Mouse (Mus musculus) hindbrain, embryonic 12.5 days (tissue): ENCODE data around the gene Zfp617. TPM values are rescaled to one million over a fixed set of nuclear protein-coding genes. Genes with fewer than 3 reads are reported as not detected.

ENCODE experiments used
- ATAC-seq: fragments of 200-750 bp; cut with Nextera tagmentation; 2 replicates; pipeline ENCODE4 v1.8.0; 2017; ENCODE audit warnings: moderate TSS enrichment; ENCODE audit not compliant: low FRiP score
- H3K27ac ChIP-seq: fragments of 300-500 bp; sonication (generic); 2 replicates; pipeline ENCODE4 v1.5.1; 2016; ENCODE audit warnings: mild to moderate bottlenecking
- H3K27me3 ChIP-seq: fragments of 300-500 bp; sonication (generic); 2 replicates; pipeline ENCODE4 v1.6.1; 2016; ENCODE audit warnings: mild to moderate bottlenecking
- H3K36me3 ChIP-seq: fragments of 300-500 bp; sonication (generic); 2 replicates; pipeline ENCODE4 v1.6.1; 2016; ENCODE audit warnings: mild to moderate bottlenecking
- H3K4me1 ChIP-seq: fragments of 300-500 bp; sonication (generic); 2 replicates; pipeline ENCODE4 v1.6.1; 2016
- H3K4me2 ChIP-seq: fragments of 300-500 bp; sonication (generic); replicated peaks from 2 replicates; pipeline ENCODE4 v1.6.1; 2016; ENCODE audit warnings: mild to moderate bottlenecking
- H3K4me3 ChIP-seq: fragments of 300-500 bp; sonication (generic); 2 replicates; pipeline ENCODE4 v1.5.1; 2016; ENCODE audit warnings: mild to moderate bottlenecking
- H3K9ac ChIP-seq: fragments of 300-500 bp; sonication (generic); 2 replicates; pipeline ENCODE4 v1.6.1; 2016; ENCODE audit warnings: mild to moderate bottlenecking, moderate library complexity
- H3K9me3 ChIP-seq: fragments of 300-500 bp; sonication (generic); replicated peaks from 2 replicates; pipeline ENCODE4 v1.6.1; 2016; ENCODE audit warnings: mild to moderate bottlenecking
- whole genome bisulfite sequencing: fragments of 180-500 bp; shearing (Covaris S2); methylation state at CpG from one replicate; pipeline ENCODE4 v1.1.7; 2016; 5-methylcytosine and 5-hydroxymethylcytosine counted together
- polyA plus RNA-seq: library from polyadenylated mRNA; unstranded; fragments of >200 nt; fragmentation: Nextera tagmentation; extraction: Ambion mirVana; gene quantifications from 2 replicates; pipeline ENCODE4 v1.2.1, GENCODE M21; 2016

Zfp617 gene
- polyA plus RNA-seq, 1 experiment from 2014 or later = 36.3 TPM

- Histone ChIP-seq H3K36me3 (peaks cover 20% of the 10 kb centered on the region), H3K9me3 (no peaks in the 10 kb centered on the region), H3K27ac (no peak overlapping the region), H3K4me3 (no peak overlapping the region), H3K9ac (no peak overlapping the region), H3K4me2 (no peak overlapping the region), H3K4me1 (no peaks in the 10 kb centered on the region), H3K27me3 (no peaks in the 10 kb centered on the region)
- no peak for ATAC-seq
Measured at GRCm38 (mm10) chr8:71960483-71960882, 52.0 kb downstream of the Zfp617 start.

GRCm38 (mm10) chr8:71961796-71962195, 53.4 kb downstream of the Zfp617 start:
- H3K4me2 ChIP-seq = no peak overlapping the region
- H3K4me3 ChIP-seq = no peak overlapping the region
- H3K9me3 ChIP-seq = 0 out of 2 replicates have a peak, but pooled peaks cover under 1% of the 10 kb centered on the region
- H3K9ac ChIP-seq = no peak overlapping the region
- peaks cover 33% of the 10 kb centered on the region for H3K36me3 ChIP-seq
- WGBS = 92% methylated on average over 5 of the region's 5 CpGs
- H3K4me1 ChIP-seq = no peaks in the 10 kb centered on the region
- H3K27me3 ChIP-seq = no peaks in the 10 kb centered on the region
- ATAC-seq = no peak
- H3K27ac ChIP-seq = no peak overlapping the region

- WGBS = 93% methylated on average over 3 of the region's 3 CpGs
- 0 out of 2 replicates have a peak, but pooled peaks cover 5% of the 10 kb centered on the region for H3K9me3 ChIP-seq
- no peak overlapping the region for H3K27ac ChIP-seq
- no peaks in the 10 kb centered on the region for H3K27me3 ChIP-seq
- no peak overlapping the region for H3K9ac ChIP-seq
- H3K36me3 ChIP-seq = peaks cover 55% of the 10 kb centered on the region
- H3K4me1 ChIP-seq = no peaks in the 10 kb centered on the region
- ATAC-seq = no peak
- no peak overlapping the region for H3K4me2 ChIP-seq
- H3K4me3 ChIP-seq = no peak overlapping the region
Measured at GRCm38 (mm10) chr8:71964051-71964450, 55.6 kb downstream of the Zfp617 start.

- Histone ChIP-seq H3K4me2 (no peak overlapping the region), H3K27ac (no peak overlapping the region), H3K9me3 (0 out of 2 replicates have a peak, but pooled peaks cover 5% of the 10 kb centered on the region), H3K4me3 (no peak overlapping the region), H3K9ac (no peak overlapping the region), H3K4me1 (no peaks in the 10 kb centered on the region), H3K27me3 (no peaks in the 10 kb centered on the region), H3K36me3 (peaks cover 60% of the 10 kb centered on the region)
- 97% methylated on average over 2 of the region's 2 CpGs for WGBS
- no peak for ATAC-seq
Measured at GRCm38 (mm10) chr8:71965166-71965565, 56.7 kb downstream of the Zfp617 start.

- no peak overlapping the region for H3K9ac ChIP-seq
- ATAC-seq = no peak
- no peak overlapping the region for H3K4me3 ChIP-seq
- H3K9me3 ChIP-seq = 0 out of 2 replicates have a peak, but pooled peaks cover 5% of the 10 kb centered on the region
- no peak overlapping the region for H3K4me2 ChIP-seq
- peaks cover 59% of the 10 kb centered on the region for H3K36me3 ChIP-seq
- H3K27me3 ChIP-seq = no peaks in the 10 kb centered on the region
- no peaks in the 10 kb centered on the region for H3K4me1 ChIP-seq
- H3K27ac ChIP-seq = no peak overlapping the region
Measured at GRCm38 (mm10) chr8:71966411-71966810, 58.0 kb downstream of the Zfp617 start.

GRCm38 (mm10) chr8:71967261-71967660, 58.8 kb downstream of the Zfp617 start:
- no peak overlapping the region for H3K9ac ChIP-seq
- over 99% methylated on average over 5 of the region's 5 CpGs for WGBS
- 0 out of 2 replicates have a peak, but pooled peaks cover 5% of the 10 kb centered on the region for H3K9me3 ChIP-seq
- H3K4me3 ChIP-seq = no peak overlapping the region
- no peak for ATAC-seq
- no peaks in the 10 kb centered on the region for H3K27me3 ChIP-seq
- H3K27ac ChIP-seq = no peak overlapping the region
- no peak overlapping the region for H3K4me2 ChIP-seq
- no peaks in the 10 kb centered on the region for H3K4me1 ChIP-seq
- H3K36me3 ChIP-seq = peaks cover 55% of the 10 kb centered on the region

GRCm38 (mm10) chr8:71968100-71968499, 59.7 kb downstream of the Zfp617 start:
- no peak for ATAC-seq
- Histone ChIP-seq H3K36me3 (peaks cover 55% of the 10 kb centered on the region), H3K9me3 (0 out of 2 replicates have a peak, but pooled peaks cover 5% of the 10 kb centered on the region), H3K27ac (no peak overlapping the region), H3K9ac (no peak overlapping the region), H3K4me3 (no peak overlapping the region), H3K27me3 (no peaks in the 10 kb centered on the region), H3K4me2 (no peak overlapping the region), H3K4me1 (no peaks in the 10 kb centered on the region)
- whole genome bisulfite sequencing = 91% methylated on average over 6 of the region's 6 CpGs

- 94% methylated on average over 6 of the region's 6 CpGs for WGBS
- Histone ChIP-seq H3K27me3 (no peaks in the 10 kb centered on the region), H3K4me3 (no peak overlapping the region), H3K9ac (no peak overlapping the region), H3K4me1 (no peaks in the 10 kb centered on the region), H3K36me3 (peaks cover 55% of the 10 kb centered on the region), H3K9me3 (0 out of 2 replicates have a peak, but pooled peaks cover 5% of the 10 kb centered on the region), H3K4me2 (no peak overlapping the region), H3K27ac (no peak overlapping the region)
- ATAC-seq = no peak
Measured at GRCm38 (mm10) chr8:71968636-71969035, 60.2 kb downstream of the Zfp617 start.

- no peak overlapping the region for H3K4me2 ChIP-seq
- no peaks in the 10 kb centered on the region for H3K4me1 ChIP-seq
- no peak for ATAC-seq
- H3K9me3 ChIP-seq = 0 out of 2 replicates have a peak, but pooled peaks cover 3% of the 10 kb centered on the region
- no peaks in the 10 kb centered on the region for H3K27me3 ChIP-seq
- peaks cover 30% of the 10 kb centered on the region for H3K36me3 ChIP-seq
- no peak overlapping the region for H3K27ac ChIP-seq
- H3K9ac ChIP-seq = no peak overlapping the region
- WGBS = 86% methylated on average over 1 of the region's 1 CpGs
- H3K4me3 ChIP-seq = no peak overlapping the region
Measured at GRCm38 (mm10) chr8:71971945-71972344, 63.5 kb downstream of the Zfp617 start.

GRCm38 (mm10) chr8:71974211-71974610, 65.8 kb downstream of the Zfp617 start:
- H3K4me1 ChIP-seq = no peaks in the 10 kb centered on the region
- peaks cover 8% of the 10 kb centered on the region for H3K36me3 ChIP-seq
- H3K4me2 ChIP-seq = no peak overlapping the region
- no peak overlapping the region for H3K4me3 ChIP-seq
- H3K9ac ChIP-seq = no peak overlapping the region
- ATAC-seq = no peak
- no peaks in the 10 kb centered on the region for H3K9me3 ChIP-seq
- no peak overlapping the region for H3K27ac ChIP-seq
- WGBS = 69% methylated on average over 3 of the region's 3 CpGs
- H3K27me3 ChIP-seq = no peaks in the 10 kb centered on the region

- no peak for ATAC-seq
- Histone ChIP-seq H3K4me2 (no peak overlapping the region), H3K4me1 (no peaks in the 10 kb centered on the region), H3K36me3 (no peaks in the 10 kb centered on the region), H3K27ac (no peak overlapping the region), H3K9ac (no peak overlapping the region), H3K27me3 (no peaks in the 10 kb centered on the region), H3K9me3 (no peaks in the 10 kb centered on the region), H3K4me3 (no peak overlapping the region)
- 80% methylated on average over 2 of the region's 2 CpGs for WGBS
Measured at GRCm38 (mm10) chr8:71981032-71981431, 72.6 kb downstream of the Zfp617 start.

- Histone ChIP-seq H3K9ac (no peak overlapping the region), H3K27me3 (no peaks in the 10 kb centered on the region), H3K27ac (no peak overlapping the region), H3K4me3 (no peak overlapping the region), H3K36me3 (no peaks in the 10 kb centered on the region), H3K4me1 (no peaks in the 10 kb centered on the region), H3K9me3 (no peaks in the 10 kb centered on the region), H3K4me2 (no peak overlapping the region)
- ATAC-seq = no peak
- WGBS = 90% methylated on average over 4 of the region's 4 CpGs
Measured at GRCm38 (mm10) chr8:71981456-71981855, 73.0 kb downstream of the Zfp617 start.
